Mouse (Mus musculus) hindlimb bud, embryonic 11.5 days (tissue): ENCODE results near the gene Mast3.
"Not testable (repeated sequence)": the region's sequence is repeated elsewhere in the genome, so short reads cannot be mapped to it uniquely, and the experiment has no call there.

Experiments
- DNase-seq: peaks from one replicate; pipeline ENCODE4 v3.0.0-alpha.2; 2012; ENCODE audit warnings: low read depth, low spot score; ENCODE audit errors: extremely low spot score

The Mast3 gene

DNA sequence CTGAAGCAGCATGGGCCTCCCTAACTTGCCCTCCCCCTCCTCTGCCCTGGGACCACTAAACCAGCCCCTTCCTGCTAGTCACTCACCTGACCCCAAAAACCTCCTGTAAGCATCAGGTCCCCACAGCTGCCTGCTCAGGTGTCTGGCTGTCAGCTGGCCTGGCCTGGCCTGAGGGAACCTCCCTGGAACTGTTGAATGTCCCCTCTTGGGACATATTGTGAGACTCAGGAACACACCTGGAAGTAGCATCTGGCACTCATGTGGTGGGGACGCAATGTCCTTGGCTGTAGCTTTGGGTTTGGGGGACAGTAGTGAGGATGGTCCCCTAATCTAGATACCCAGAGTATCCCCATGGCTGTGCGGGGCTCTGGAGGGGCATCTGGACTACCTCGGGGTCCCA lies 29.2 kb upstream of the Mast3 start:
- no peak for DNase-seq

DNA sequence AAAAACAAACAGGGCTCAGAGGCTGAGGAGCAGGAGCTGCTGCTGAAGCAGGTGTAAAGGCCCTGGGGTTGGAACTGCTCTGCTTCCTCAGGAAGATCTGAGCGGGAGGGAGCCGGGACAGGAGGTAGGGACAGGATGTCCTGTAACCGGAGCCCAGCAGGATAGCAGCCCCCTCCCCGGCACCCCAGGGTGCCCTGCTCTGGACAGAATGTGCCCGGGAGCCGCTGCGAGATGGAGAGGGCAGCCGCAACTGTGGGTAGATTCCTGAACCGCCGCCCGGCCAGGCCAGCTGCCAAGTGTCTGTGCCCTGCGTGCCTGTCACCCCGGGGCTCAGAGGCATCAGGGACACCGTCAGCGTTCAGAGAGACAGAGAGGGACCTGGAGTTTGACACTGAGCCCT lies 28.7 kb upstream of the Mast3 start:
- DNase-seq, result no peak

DNA sequence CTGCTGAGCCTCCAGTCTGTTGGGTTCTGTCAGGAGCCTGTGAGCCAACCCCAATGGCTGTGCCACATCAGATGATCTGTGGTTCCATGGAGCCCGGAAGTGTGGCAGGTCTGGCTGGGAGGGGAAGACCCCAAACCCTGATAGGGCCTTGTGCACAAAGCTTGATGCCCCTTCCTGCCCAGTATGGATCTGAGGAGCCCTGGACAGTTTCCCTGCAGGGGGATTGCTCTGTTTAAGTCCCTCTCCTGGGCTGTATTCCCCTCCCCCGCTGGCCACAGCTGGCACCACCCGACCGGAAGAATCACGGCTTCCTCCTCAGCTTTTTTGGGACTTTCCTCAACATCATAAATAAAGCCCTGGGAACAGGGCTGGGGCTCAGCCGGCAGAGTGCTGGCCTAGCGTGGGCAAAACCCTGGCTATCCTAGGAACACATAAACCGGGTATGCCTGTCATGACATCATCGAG lies 28.2 kb upstream of the Mast3 start:
- DNase-seq, result no peak

DNA sequence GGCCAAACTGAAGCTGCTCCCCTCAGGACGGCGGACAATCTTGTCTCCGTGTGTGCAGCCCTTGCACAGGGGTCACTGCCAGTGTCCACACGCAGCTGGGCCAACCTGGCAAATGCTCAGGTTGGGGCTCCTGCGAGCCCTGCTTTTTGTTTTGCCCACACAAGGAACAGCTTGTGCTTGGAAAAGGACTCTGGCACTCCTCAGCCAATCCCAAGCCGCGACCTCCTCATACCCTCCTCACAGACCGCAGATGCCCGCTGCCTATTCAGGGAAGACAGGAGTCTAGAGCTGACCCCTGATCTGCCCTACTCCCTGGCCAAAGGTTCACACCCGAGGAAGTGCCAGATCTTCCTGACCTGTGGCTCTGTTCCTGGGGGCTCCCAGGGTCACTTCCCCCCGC lies 27.5 kb upstream of the Mast3 start:
- no peak for DNase-seq

DNA sequence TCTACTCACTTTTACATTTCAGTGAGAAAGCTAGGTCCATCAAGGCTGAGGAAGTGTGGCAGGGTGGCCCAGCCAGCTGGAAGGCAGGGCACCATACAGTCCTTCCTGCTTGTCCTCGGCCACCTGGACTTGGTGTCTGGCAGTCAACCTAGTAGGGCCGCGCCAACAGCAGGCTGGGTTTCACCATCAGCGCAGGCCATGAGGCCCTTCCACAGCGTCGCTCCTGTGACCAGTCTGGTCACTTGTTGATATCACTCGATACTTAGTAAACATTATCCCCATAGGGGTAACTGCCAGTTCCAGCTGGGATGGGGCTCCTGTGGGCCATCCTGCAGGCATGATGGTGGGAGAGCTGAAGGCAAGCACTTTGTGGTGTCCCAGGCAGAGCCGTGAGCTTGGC lies 26.7 kb upstream of the Mast3 start:
- no peak for DNase-seq

DNA sequence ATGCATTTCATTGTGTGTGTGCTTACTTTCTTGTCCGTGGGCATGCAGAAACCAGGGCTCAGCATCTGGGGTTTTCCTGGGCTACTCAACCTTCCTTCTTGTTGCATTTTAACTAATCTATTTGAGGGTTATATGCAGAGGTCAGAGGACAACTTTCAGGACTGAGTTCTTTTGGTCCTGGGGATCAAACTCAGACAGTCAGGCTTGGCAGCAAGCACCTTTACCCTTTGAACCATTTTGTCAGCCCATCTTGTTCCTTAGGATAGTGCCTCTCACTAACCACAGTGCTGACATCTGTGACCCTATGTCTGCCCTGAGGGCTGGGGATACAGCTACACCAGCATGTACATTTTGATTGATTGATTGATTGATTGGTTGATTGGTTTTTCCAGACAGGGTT lies 22.9 kb upstream of the Mast3 start:
- no peak for DNase-seq

DNA sequence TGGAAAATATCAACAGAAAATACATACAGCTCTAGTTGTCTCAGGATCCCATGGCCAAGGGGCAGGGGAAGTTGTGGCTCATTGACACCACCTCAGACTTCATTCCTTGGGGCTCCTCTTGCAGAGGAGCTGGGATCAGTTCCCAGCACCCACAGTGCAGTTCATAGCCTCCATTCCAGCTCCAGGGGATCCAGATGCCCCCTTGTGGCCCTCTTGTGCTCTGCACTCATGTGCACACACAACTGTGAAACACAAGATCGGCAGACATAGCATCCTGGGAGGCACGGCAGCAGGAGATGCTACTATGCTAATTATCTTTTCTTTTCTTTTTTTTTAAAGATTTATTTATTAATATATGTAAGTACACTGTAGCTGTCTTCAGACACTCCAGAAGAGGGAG lies 22.2 kb upstream of the Mast3 start:
- DNase-seq, result no peak

DNA sequence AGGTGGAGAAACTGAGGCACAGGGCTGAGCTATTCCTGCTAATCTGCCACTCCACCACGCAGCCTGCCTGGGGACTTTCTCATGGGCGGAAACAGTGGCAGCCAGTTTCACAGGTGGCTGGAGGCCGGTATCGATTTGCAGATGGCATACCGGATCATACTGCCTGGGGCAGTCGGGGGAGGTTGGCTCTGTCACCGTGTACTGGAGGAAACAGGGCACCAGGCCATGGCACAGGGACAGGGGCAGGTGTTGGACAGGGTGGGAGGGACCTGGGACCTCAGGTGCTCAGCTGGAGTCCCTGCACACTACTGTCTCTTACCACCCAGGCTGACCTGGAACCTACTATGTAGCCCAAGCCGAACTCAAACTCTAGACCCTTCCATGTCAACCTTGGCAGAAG lies 21.0 kb upstream of the Mast3 start:
- no peak for DNase-seq

DNA sequence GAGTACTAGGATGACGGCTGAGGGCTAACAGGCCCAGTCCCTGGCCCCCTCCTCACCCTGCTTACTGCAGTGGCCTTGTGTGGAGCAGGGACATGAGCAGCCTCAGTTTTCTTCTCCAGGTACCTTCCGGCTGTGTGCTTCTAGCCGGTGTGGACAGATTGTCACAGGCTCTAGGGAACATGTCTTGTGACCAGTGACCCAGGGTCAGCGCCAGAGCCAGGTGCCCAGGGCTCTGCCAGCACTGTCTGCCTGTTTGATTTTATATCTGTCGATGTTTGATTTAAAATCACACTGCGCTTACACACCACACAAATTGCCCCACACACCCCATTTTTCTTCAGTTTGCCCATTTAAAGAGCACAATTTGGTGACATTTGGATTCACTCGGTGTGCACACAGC lies 18.9 kb upstream of the Mast3 start:
- DNase-seq, result no peak

DNA sequence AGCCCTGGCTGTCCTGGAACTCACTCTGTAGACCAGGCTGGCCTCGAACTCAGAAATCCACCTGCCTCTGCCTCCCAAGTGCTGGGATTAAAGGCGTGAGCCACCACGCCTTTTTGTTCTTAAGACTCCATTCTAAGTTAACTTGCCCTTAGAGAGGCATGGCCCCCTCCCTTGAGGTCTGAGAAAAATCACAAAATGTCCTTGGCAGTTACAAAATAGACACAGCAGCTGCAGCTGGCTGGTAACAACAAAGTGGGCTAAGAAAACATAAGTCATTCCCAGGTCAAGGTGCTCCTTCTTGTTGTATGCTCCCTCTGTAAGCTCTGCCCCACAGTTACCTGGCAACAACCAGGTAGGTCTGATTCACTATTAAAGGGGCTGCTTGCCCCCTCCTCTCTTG lies 17.7 kb upstream of the Mast3 start:
- not testable (repeated sequence) for DNase-seq

DNA sequence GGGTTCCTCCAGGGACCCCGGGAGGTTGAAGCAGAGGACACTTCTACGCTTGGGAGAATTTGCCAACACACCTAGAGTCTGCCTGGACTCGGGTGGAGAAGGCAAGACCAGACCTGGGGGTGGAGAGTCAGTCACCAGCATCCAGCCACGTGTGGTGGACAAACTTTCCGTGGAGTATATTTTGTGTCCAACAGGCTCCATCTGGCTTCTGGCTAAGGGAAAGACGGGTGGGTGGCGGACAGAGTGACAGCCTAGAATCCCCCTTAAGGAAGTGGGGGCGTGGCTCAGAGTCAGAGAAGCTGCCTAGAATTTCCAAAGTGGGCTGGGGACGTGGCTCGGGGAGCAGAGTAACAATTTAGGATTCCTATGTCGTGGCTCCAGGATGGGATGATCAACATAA lies 17.1 kb upstream of the Mast3 start:
- DNase-seq, result no peak

DNA sequence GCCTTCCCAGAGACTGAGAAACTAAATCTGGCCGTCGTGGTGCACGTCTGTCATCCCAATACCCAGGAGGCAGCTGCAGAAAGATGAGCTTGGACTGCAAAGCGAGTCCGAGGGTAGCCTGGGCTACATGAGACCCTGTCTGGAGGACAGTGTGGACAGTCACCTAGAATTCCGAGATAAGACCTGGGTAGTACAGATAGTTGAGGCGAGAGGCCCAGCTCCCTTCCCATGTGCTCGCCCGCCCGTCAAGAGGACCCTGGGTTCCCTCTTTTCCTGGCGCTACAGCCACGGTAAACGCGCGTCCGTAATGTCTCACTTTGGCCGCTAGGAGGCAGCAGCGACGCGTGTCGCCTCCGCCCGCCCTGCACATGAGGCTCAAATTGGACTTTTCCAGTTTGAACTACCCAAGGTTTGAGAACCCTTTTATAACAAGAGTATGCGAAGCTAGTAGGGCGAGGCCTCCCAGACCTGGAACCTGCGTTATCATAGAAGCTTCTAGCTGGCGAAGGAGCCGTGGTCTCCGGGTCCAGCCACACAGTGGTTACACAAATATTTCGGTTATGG lies 16.6 kb upstream of the Mast3 start:
- DNase-seq, result no peak

DNA sequence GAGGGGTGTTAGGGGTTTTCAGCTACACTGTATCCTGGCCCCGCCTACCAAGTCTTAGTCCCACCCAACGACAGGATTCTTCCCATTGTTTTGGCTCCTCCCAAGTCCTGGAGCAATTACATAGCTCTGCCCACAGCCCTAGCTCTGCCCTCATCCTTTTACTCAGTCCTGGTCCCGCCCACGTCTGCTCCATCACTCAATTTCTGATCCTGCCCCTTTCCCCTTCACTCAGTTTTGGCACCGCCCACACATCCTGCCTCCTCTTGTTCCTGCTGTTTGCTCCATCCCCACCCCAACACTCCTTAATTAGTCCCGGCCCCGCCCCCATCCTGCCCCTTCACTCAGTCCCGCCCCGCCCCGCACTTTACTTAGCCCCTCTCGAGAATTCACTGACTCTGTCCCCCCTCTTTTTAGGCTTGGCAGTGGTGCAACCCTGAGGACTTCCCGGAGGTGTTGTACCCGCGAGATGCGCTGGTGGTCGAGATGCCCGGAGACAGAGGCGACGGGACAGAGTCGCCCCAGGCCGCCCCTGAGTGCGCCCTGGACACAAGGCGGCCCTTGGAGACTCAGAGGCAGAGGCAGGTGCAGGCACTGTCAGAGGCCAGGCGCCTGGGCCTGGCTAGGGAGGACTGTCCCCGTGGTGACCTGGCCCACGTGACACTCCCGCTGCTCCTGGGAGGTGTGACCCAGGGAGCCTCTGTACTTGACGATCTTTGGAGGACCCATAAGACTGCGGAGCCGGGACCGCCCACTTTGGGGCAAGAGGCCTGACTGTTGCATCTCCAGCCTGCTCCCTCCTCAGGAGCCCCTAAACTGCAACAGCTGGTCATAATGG lies 15.5 kb upstream of the Mast3 start:
- DNase-seq, result no peak

DNA sequence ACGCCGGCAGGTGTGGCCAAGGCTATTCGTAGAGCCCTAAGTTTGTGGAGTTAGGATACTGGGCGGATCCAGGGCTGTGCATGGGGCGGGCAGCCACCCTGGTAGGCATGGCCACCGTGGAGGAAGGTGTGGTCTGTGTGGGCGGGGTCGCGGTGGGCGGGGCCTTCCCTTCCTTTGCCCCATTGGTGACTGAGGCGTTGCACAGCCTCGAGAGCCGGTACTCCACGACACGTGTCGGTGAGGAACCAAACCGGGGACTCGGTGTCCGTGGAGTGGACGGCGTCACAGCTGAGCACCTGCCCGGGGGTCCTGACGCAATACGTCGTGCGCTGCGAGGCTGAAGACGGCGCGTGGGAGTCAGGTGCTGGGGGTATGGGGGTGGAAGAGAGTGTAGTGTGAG lies 11.8 kb upstream of the Mast3 start:
- DNase-seq, result no peak

DNA sequence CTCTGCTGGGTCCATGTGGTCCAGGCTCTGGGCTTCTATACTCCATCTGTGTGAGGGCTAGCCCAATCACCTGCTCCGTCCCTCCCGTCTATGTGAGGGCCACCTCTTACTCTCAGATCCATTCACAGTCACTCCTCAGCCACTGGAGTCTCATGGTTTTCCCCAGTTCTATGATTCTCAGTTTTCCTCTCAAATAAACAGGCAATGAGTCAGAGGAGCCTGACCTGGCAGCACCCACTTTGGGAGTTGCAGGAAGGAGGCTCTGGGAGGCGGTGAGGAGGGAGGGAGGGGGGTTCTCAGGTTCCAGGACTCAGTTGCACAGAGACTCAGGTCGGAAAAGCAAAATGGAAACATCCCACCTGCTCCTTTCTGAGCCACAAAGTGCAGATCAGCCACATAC lies 8.0 kb upstream of the Mast3 start:
- DNase-seq, result no peak

DNA sequence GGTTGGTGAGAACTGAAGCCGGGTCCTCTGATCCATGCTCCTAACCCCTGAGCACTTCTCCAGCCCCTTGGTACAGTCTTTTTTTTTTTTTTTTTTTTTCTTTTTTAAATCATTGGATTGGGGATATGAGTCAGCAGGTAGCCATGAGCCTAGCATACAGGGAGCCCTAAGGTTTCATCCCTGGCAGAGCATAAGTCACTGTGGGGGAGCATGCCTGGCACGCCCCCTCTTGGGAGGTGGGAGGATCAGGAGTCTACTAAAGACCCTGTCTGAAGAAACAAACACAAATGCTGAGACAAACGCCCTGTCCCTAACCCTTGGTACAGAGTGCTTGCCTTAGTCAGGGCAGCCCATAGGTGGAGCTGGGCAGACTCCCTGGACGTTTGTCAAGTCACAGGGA lies 7.2 kb upstream of the Mast3 start:
- DNase-seq, result no peak

DNA sequence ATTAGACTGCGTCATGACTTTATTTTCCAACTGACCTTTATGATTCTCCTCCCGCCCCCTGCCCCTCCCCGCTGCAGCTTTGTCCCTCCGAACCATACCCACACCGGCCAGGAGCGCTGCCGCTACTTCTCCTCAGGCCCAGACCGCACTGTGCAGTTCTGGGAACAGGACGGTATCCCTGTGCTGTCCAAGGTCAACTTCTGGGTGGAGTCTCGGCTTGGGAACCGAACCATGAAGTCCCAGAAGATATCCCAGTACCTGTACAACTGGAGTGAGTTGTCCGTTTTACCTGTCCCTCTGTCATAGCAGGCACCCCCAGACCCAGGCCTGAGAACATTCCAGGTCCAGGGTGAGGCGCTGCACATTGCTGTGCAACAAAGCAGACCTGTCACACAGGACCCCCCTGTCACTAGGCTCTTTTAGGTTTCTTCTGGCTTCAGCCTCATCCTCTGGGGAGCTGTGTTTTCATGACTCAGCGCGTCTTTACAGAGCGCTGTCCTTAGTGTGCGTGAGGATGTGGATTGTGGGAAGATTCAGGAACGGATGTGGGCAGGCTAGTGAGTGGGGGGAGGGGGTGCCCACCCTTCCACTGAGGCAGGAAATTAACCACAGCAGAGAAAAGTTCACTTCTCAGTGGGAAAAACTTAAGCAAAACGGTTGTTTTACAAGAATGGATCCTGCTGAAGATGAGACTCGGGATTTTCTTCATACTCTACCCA lies 6.3 kb upstream of the Mast3 start:
- no peak for DNase-seq

DNA sequence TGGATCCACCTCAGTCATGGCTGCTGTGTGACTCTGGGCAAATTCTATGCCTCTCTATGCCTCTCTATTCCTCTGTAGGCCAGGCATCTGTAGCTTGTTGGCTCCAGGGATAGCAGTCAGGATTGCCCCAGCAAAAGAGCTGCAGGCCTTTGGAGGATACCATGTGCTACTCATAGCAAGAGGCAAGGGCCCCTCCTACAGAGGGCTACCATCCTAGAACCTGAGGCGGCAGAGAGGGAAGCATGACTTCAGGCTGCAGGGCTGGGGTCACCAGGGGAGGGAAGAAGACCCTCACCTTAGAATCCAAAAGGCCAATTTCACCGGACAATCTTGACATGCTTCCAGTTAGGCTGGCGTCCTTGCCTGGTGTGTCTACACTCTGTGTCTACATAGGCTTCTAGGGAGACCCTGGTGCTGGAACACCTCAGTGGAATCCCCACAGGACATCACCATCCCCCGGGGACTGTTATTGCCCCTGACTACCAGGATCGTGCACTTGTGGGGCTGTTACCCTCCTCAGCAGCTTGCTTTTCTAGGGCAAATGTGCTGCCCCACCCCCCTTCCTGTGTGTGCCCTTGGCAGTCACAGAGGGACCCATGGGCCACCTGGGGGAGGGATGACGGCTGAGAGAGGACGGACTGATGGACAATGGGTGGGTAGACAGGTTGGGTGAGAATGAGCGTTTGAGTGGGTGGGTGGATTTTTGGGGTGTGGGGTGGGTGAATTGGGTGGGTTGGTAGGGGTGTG lies 4.3 kb upstream of the Mast3 start:
- DNase-seq, result no peak

DNA sequence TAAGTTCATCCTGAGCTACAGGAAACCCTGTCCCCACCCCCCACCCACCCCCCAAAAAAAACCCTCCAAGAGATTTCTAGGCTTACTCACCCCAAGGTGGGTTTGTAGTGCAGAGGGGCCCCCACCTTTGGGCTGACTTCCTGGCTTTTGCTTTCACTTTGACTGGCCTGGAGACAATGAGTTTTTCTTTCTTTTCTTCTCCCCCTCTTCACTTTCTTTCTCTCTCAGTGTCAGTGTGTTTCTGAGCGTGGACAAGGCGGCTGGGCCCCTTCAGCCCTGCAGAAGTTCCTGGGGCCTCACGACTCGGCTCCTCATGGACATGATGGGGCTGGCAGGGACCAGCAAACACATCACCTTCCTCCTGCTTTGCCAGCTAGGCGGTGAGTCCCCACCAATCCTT lies 3.4 kb upstream of the Mast3 start, which contains the start of gene Il12rb1:
TSS of gene Il12rb1 (plus strand) at position 211 of the 400 bp plus-strand sequence.
- no peak for DNase-seq

DNA sequence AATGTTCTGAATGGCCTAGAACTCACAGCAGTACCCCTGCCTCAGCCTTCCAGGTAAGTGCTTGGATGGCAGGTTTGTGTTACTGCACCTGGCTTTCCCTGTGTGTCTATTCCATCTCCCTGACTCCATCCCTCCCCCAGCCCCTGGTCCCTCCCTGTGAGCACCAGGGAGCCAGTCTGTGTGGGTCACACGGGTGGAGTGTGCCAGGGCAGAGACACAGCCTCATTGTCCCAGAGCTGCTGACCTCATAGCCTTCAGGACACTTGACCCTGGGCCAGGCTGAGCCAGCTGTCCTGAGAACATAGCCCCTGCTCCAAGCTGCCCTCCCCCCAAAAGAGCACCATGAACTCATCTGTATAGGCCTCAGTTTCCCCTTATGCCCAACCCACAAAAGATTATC lies 2.5 kb upstream of the Mast3 start:
- no peak for DNase-seq

DNA sequence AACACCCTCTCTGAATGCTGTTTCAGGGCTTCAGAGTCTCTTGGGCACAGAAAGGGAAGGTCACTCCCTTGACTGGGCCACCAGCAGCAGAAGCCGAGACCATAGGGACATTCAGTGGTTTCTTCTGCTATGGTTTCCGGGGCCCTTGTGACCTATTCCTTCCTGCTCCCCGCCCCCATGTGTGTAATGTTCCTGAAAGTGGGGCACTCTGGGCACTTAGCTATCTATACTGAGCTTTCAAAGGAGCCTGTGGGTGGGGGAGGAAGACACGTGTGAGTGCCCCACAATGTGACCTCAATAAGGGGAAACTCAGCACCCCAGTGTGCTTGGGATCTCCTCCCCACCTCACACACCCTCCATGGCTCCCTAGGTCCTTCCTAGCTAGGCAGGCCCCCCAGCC lies 1.7 kb upstream of the Mast3 start:
- DNase-seq, result no peak
